Mouse (Mus musculus) limb, embryonic 15.5 days (tissue): ENCODE measurements around the gene Rragc. TPM values are rescaled to one million over a fixed set of nuclear protein-coding genes. Genes with fewer than 3 reads are reported as not detected.

ENCODE experiments used
- polyA plus RNA-seq: library from polyadenylated mRNA; unstranded; fragments of >200 nt; fragmentation: Nextera tagmentation; extraction: Ambion mirVana; gene quantifications from 2 replicates; pipeline ENCODE4 v1.2.1, GENCODE M21; 2015

Rragc gene
- polyA plus RNA-seq, 1 experiment from 2014 or later = 55.2 TPM

Other genes starting within 250 kb of the Rragc start
- gene Macf1, start 233.1 kb upstream of the Rragc start, polyA plus RNA-seq = 43.2 and 47.4 TPM in 2 replicates
- 305 and 309 TPM in 2 replicates for gene Ndufs5, start 199.2 kb upstream of the Rragc start, polyA plus RNA-seq
- 44.8 and 48.2 TPM in 2 replicates for gene Akirin1, start 167.1 kb upstream of the Rragc start, polyA plus RNA-seq
- 7.1 and 7.4 TPM in 2 replicates for gene Rhbdl2, start 129.6 kb upstream of the Rragc start, polyA plus RNA-seq
- gene 4933427I04Rik, start 57.8 kb upstream of the Rragc start, polyA plus RNA-seq = 0.15 TPM in 1 of 2 replicates, not detected in the other
- 67.2 and 67.5 TPM in 2 replicates for gene Mycbp, start 12.6 kb upstream of the Rragc start, polyA plus RNA-seq
- not detected in 2 replicates for gene 4930535I16Rik, start 576 bp downstream of the Rragc start, polyA plus RNA-seq